Mouse (Mus musculus): Measurements from ENCODE around the gene Abt1.

GRCm38 (mm10) chr13:23438521-23438920 lies 14.9 kb upstream of the Abt1 start:
- no peak for TF ChIP-seq CTCF (IDR thresholded peaks at IDR 0.05)
- TF ChIP-seq EP300 (IDR thresholded peaks at IDR 0.05) = 0 out of 2 replicates have a peak, but pooled peaks have one; percentile 12
